Mouse (Mus musculus): ENCODE measurements around the gene Idnk. TPM values are rescaled to one million over a fixed set of nuclear protein-coding genes. Genes with fewer than 3 reads are reported as not detected.

The Idnk gene
- total and polyA plus RNA-seq, 3 experiments = 14.8 to 63.2 (median 46.7) TPM

DNA sequence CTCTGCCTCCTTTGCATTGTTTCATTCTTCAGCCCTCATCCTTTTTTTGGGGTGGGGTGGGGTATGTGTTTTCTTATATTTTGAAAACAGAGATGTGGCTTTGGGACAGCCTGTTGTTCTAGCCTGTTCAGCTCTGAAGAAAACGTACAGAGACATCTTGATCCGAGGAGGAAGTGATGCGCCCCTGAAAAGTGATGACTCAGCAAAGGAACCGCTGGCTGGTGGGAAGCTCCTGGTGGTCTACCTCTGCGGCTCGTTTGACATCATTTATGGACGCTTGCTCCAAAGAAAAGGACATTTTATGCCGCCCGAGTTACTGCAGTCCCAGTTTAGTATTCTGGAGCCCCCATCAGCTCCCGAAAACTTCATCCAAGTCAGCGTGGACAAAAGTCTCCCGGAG is 5.9 kb downstream of the Idnk start:
- Histone ChIP-seq H3K36me3 (replicated peaks) (peaks cover 75% of the 10 kb centered on the region), H3K27me3 (ENCODE audit: insufficient read depth, low read length) (no peaks in the 10 kb centered on the region), H3K4me1 (ENCODE audit: insufficient read depth, low read depth, low read length) (peaks cover 7% of the 10 kb centered on the region), H3K9me3 (replicated peaks) (no peaks in the 10 kb centered on the region), H3K4me3 (ENCODE audit: low read depth, low read length) (no peak overlapping the region)
- ATAC-seq (ENCODE audit: extremely low read depth, insufficient number of reproducible peaks, low FRiP score, poor library complexity, severe bottlenecking) (no peak), DNase-seq (ENCODE audit: low spot score) (no peak)
- TF ChIP-seq POLR2AphosphoS5 (IDR thresholded peaks at IDR 0.05; ENCODE audit: insufficient replicate concordance, low read depth, low read length) (no peak), CTCF (IDR thresholded peaks at IDR 0.05; ENCODE audit: low read depth, low read length) (no peak), TAL1 (conservative IDR thresholded peaks at IDR 0.05; ENCODE audit: low read depth, low read length) (no peak), GATA1 (IDR thresholded peaks at IDR 0.05; ENCODE audit: borderline replicate concordance, low read length) (no peak), GATA2 (IDR thresholded peaks at IDR 0.05; ENCODE audit: borderline replicate concordance, low read depth, low read length) (no peak)

- Histone ChIP-seq H3K4me1 (ENCODE audit: insufficient read depth, low read depth, low read length) (no peaks in the 10 kb centered on the region), H3K9me3 (replicated peaks) (no peaks in the 10 kb centered on the region), H3K27me3 (ENCODE audit: insufficient read depth, low read length) (no peaks in the 10 kb centered on the region), H3K4me3 (ENCODE audit: low read depth, low read length) (no peak overlapping the region), H3K36me3 (replicated peaks) (peaks cover 79% of the 10 kb centered on the region)
- TF ChIP-seq CTCF (IDR thresholded peaks at IDR 0.05; ENCODE audit: low read depth, low read length) = no peak
- TF ChIP-seq GATA2 (IDR thresholded peaks at IDR 0.05; ENCODE audit: borderline replicate concordance, low read depth, low read length) = no peak
- TF ChIP-seq POLR2AphosphoS5 (IDR thresholded peaks at IDR 0.05; ENCODE audit: insufficient replicate concordance, low read depth, low read length) = no peak
- no peak for TF ChIP-seq GATA1 (IDR thresholded peaks at IDR 0.05; ENCODE audit: borderline replicate concordance, low read length)
- no peak for TF ChIP-seq TAL1 (conservative IDR thresholded peaks at IDR 0.05; ENCODE audit: low read depth, low read length)
- DNase-seq (ENCODE audit: low spot score) (no peak), ATAC-seq (ENCODE audit: extremely low read depth, insufficient number of reproducible peaks, low FRiP score, poor library complexity, severe bottlenecking) (no peak)
These were observed 10.7 kb downstream of the Idnk start for GRCm38 (mm10) chr13:58168119-58168518.

DNA sequence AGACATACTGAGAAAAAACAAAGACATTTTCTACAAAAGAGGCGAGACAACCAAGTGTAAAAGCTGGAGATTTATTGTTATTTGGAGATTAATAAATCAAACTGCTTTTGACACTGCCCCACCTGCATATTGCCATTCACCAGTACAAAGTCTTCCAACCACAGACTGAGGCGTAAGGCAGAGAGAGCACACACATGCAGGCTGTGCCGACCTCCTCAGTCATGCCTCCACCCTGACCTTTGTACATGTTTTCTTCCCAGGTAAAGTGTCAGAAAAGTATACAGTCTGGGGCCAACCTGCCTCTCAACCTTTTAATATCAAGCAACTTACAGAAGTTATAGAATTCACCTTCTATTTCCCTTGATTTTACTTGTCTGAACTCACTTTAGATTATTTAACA is 18.7 kb downstream of the Idnk start:
- TF ChIP-seq GATA2 (IDR thresholded peaks at IDR 0.05; ENCODE audit: borderline replicate concordance, low read depth, low read length) (no peak), GATA1 (IDR thresholded peaks at IDR 0.05; ENCODE audit: borderline replicate concordance, low read length) (no peak), TAL1 (conservative IDR thresholded peaks at IDR 0.05; ENCODE audit: low read depth, low read length) (no peak), POLR2AphosphoS5 (IDR thresholded peaks at IDR 0.05; ENCODE audit: insufficient replicate concordance, low read depth, low read length) (no peak), CTCF (IDR thresholded peaks at IDR 0.05; ENCODE audit: low read depth, low read length) (no peak)
- DNase-seq (ENCODE audit: low spot score) (no peak), ATAC-seq (ENCODE audit: extremely low read depth, insufficient number of reproducible peaks, low FRiP score, poor library complexity, severe bottlenecking) (no peak)
- Histone ChIP-seq H3K4me1 (ENCODE audit: insufficient read depth, low read depth, low read length) (no peaks in the 10 kb centered on the region), H3K4me3 (ENCODE audit: low read depth, low read length) (no peak overlapping the region), H3K36me3 (replicated peaks) (peaks cover 91% of the 10 kb centered on the region), H3K9me3 (replicated peaks) (no peaks in the 10 kb centered on the region), H3K27me3 (ENCODE audit: insufficient read depth, low read length) (no peaks in the 10 kb centered on the region)

- no peaks in the 10 kb centered on the region for H3K9me3 ChIP-seq (replicated peaks)
- H3K36me3 ChIP-seq (replicated peaks) = peaks cover 97% of the 10 kb centered on the region
- no peak for DNase-seq (ENCODE audit: low spot score)
- ATAC-seq (ENCODE audit: extremely low read depth, insufficient number of reproducible peaks, low FRiP score, poor library complexity, severe bottlenecking) = no peak
- H3K4me1 ChIP-seq (ENCODE audit: insufficient read depth, low read depth, low read length) = no peaks in the 10 kb centered on the region
- TF ChIP-seq GATA2 (IDR thresholded peaks at IDR 0.05; ENCODE audit: borderline replicate concordance, low read depth, low read length) (no peak), POLR2AphosphoS5 (IDR thresholded peaks at IDR 0.05; ENCODE audit: insufficient replicate concordance, low read depth, low read length) (no peak), CTCF (IDR thresholded peaks at IDR 0.05; ENCODE audit: low read depth, low read length) (no peak), GATA1 (IDR thresholded peaks at IDR 0.05; ENCODE audit: borderline replicate concordance, low read length) (no peak), TAL1 (conservative IDR thresholded peaks at IDR 0.05; ENCODE audit: low read depth, low read length) (no peak)
- H3K4me3 ChIP-seq (ENCODE audit: low read depth, low read length) = no peak overlapping the region
- H3K27me3 ChIP-seq (ENCODE audit: insufficient read depth, low read length) = no peaks in the 10 kb centered on the region
These were observed 20.2 kb downstream of the Idnk start for GRCm38 (mm10) chr13:58177511-58178208.

DNA sequence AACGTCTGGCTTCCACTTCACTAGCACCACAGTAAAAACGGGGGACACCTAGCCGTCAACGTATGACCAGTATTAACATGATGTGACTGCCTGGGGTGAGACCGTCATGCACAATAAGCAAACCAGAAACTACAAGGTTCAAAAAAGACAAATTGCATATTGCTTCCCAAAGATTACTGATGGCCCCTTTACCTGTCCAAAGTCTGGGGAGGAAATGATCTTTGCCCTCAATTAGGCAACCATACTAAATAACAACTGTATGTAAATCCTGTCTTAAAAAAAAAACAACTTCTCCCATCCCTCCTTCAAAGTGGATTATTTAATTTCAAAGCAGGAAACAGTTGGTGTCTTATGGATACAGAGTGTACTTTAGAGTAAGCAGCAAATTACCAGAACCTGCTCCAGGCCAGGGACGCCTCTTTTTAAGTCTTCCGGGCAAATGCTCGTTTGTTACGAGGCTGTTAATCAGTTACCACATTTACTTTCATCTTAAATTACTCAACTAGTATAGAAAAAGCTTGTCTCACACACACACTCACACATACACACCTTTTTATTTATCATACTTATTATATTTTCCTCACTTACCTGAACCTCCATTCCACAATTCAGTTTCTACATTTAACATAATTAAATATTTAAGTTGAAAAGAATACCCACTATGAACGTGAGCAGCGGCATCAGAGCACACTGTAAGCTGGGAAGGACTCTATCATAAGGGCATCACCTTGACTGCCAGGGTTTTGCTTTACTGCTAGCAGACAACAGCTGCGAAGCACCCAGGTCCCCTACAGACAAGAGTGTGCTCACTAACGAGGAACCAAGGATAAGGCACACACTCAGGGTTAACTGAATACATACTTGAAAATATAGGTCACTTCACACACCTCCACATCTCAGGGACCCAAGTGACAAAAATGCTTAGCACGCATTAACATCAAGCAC is 24.4 kb downstream of the Idnk start:
- Histone ChIP-seq H3K27me3 (ENCODE audit: insufficient read depth, low read length) (no peaks in the 10 kb centered on the region), H3K4me1 (ENCODE audit: insufficient read depth, low read depth, low read length) (no peaks in the 10 kb centered on the region), H3K9me3 (replicated peaks) (no peaks in the 10 kb centered on the region), H3K36me3 (replicated peaks) (peaks cover 93% of the 10 kb centered on the region), H3K4me3 (ENCODE audit: low read depth, low read length) (no peak overlapping the region)
- ATAC-seq (ENCODE audit: extremely low read depth, insufficient number of reproducible peaks, low FRiP score, poor library complexity, severe bottlenecking) (no peak), DNase-seq (ENCODE audit: low spot score) (no peak)
- TF ChIP-seq CTCF (IDR thresholded peaks at IDR 0.05; ENCODE audit: low read depth, low read length) = no peak
- TF ChIP-seq TAL1 (conservative IDR thresholded peaks at IDR 0.05; ENCODE audit: low read depth, low read length) = no peak
- no peak for TF ChIP-seq POLR2AphosphoS5 (IDR thresholded peaks at IDR 0.05; ENCODE audit: insufficient replicate concordance, low read depth, low read length)
- no peak for TF ChIP-seq GATA2 (IDR thresholded peaks at IDR 0.05; ENCODE audit: borderline replicate concordance, low read depth, low read length)
- TF ChIP-seq GATA1 (IDR thresholded peaks at IDR 0.05; ENCODE audit: borderline replicate concordance, low read length) = no peak

- Histone ChIP-seq H3K27me3 (ENCODE audit: insufficient read depth, low read length) (no peaks in the 10 kb centered on the region), H3K36me3 (replicated peaks) (peaks cover 94% of the 10 kb centered on the region), H3K9me3 (replicated peaks) (no peaks in the 10 kb centered on the region), H3K4me1 (ENCODE audit: insufficient read depth, low read depth, low read length) (no peaks in the 10 kb centered on the region), H3K4me3 (ENCODE audit: low read depth, low read length) (no peak overlapping the region)
- TF ChIP-seq CTCF (IDR thresholded peaks at IDR 0.05; ENCODE audit: low read depth, low read length) = no peak
- TF ChIP-seq POLR2AphosphoS5 (IDR thresholded peaks at IDR 0.05; ENCODE audit: insufficient replicate concordance, low read depth, low read length) = no peak
- no peak for TF ChIP-seq GATA1 (IDR thresholded peaks at IDR 0.05; ENCODE audit: borderline replicate concordance, low read length)
- TF ChIP-seq GATA2 (IDR thresholded peaks at IDR 0.05; ENCODE audit: borderline replicate concordance, low read depth, low read length) = no peak
- TF ChIP-seq TAL1 (conservative IDR thresholded peaks at IDR 0.05; ENCODE audit: low read depth, low read length) = no peak
- DNase-seq (ENCODE audit: low spot score) = no peak
- ATAC-seq (ENCODE audit: extremely low read depth, insufficient number of reproducible peaks, low FRiP score, poor library complexity, severe bottlenecking) = no peak
These were observed 26.7 kb downstream of the Idnk start for GRCm38 (mm10) chr13:58184111-58184510.

Measured in G1E (cell line).